Comparison of ENCODE assay signal across 9 mouse cellular contexts in genomic region chr2:115036205-115036604, GRCm38 (mm10).
DNase-seq lines count a peak whose midpoint lies in the region; ATAC-seq and TF ChIP-seq lines count a peak whose summit lies in the region.
"Had no signal": no experiment of that assay in that cellular context is flagged by ENCODE, and none has a peak within 500 bp of the region (broad histone marks: within the 10 kb centered on the region; RNA-seq: fewer than 3 reads in every experiment).

No protein-coding gene starts in this region.

- H3K9me3 ChIP-seq in lung, embryonic 14.5 days (ENCODE audit: low read depth, low read length), result no peaks in the 10 kb centered on the region
- H3K9me3 ChIP-seq in embryonic facial prominence, embryonic 15.5 days (replicated peaks), result no peaks in the 10 kb centered on the region
- H3K9me3 ChIP-seq: intestine, embryonic 15.5 days had no signal

- TF ChIP-seq CTCF in lung, embryonic 14.5 days (IDR thresholded peaks at IDR 0.05; ENCODE audit: low read depth), result no peak

- H3K9ac ChIP-seq in lung, embryonic 14.5 days, result no peak overlapping the region
- no peak overlapping the region for H3K9ac ChIP-seq in embryonic facial prominence, embryonic 15.5 days
- H3K9ac ChIP-seq: intestine, embryonic 15.5 days had no signal

- intact Hi-C loops in heart, postnatal 14 days (cut with DNase I), result no loop called here

- no peak for ATAC-seq in lung, embryonic 14.5 days (ENCODE audit: insufficient read depth)
- 0 out of 2 replicates have a peak, but pooled peaks have one; percentile 24 for ATAC-seq in embryonic facial prominence, embryonic 15.5 days (ENCODE audit: insufficient number of reproducible peaks, low FRiP score, low TSS enrichment, low read depth)
- ATAC-seq: intestine, embryonic 15.5 days had no signal

- H3K4me2 ChIP-seq in lung, embryonic 14.5 days, result no peak overlapping the region
- H3K4me2 ChIP-seq in embryonic facial prominence, embryonic 15.5 days (replicated peaks), result no peak overlapping the region
- H3K4me2 ChIP-seq: intestine, embryonic 15.5 days had no signal

- no peak overlapping the region for H3K27ac ChIP-seq in lung, embryonic 14.5 days (ENCODE audit: low read depth)
- no peak overlapping the region for H3K27ac ChIP-seq in embryonic facial prominence, embryonic 15.5 days (replicated peaks)
- H3K27ac ChIP-seq: intestine, embryonic 15.5 days had no signal

- DNase-seq in adrenal gland, adult (ENCODE audit: inconsistent age in 2 of 2, low spot score in 1 of 2), result peak; percentile 17 to 61
- no peak for DNase-seq in adrenal gland, postnatal 4 days (ENCODE audit: low spot score in 2 of 2)
- DNase-seq in lung, embryonic 14.5 days, result peak; percentile 55
- DNase-seq in lung, adult 18-20 months, result no peak
- DNase-seq in lung, postnatal 36 days, result peak; percentile 0
- DNase-seq in spleen, postnatal 14 days (ENCODE audit: low spot score in 2 of 2), result no peak
- no peak for DNase-seq in heart, postnatal 14 days

- no peak overlapping the region for H3K4me3 ChIP-seq in lung, embryonic 14.5 days (ENCODE audit: low read depth, low read length)
- no peak overlapping the region for H3K4me3 ChIP-seq in embryonic facial prominence, embryonic 15.5 days (replicated peaks)
- H3K4me3 ChIP-seq: intestine, embryonic 15.5 days had no signal

- no peaks in the 10 kb centered on the region for H3K27me3 ChIP-seq in lung, embryonic 14.5 days (ENCODE audit: insufficient read depth, low read length)
- H3K27me3 ChIP-seq in embryonic facial prominence, embryonic 15.5 days, result no peaks in the 10 kb centered on the region
- H3K27me3 ChIP-seq: intestine, embryonic 15.5 days had no signal

- 44% methylated on average over 3 of the region's 3 CpGs for WGBS in lung, embryonic 14.5 days
- WGBS in embryonic facial prominence, embryonic 15.5 days, result 24% methylated on average over 3 of the region's 3 CpGs

- H3K4me1 ChIP-seq in lung, embryonic 14.5 days (ENCODE audit: insufficient read depth), result no peaks in the 10 kb centered on the region
- no peaks in the 10 kb centered on the region for H3K4me1 ChIP-seq in embryonic facial prominence, embryonic 15.5 days
- H3K4me1 ChIP-seq: intestine, embryonic 15.5 days had no signal

- H3K36me3 ChIP-seq in lung, embryonic 14.5 days (ENCODE audit: insufficient read depth), result no peaks in the 10 kb centered on the region
- H3K36me3 ChIP-seq in embryonic facial prominence, embryonic 15.5 days, result no peaks in the 10 kb centered on the region
- H3K36me3 ChIP-seq: intestine, embryonic 15.5 days had no signal

Comparison
In these comparisons a context has a peak if more than half of its experiments do, and no peak if none do; other contexts are left out.
1. DNase-seq: peak in adrenal gland, adult (2 of 2), lung, embryonic 14.5 days (single experiment) and lung, postnatal 36 days (single experiment); none in adrenal gland, postnatal 4 days (0 of 2), lung, adult 18-20 months (0 of 2), spleen, postnatal 14 days (0 of 2) and heart, postnatal 14 days (0 of 2).